Mouse (Mus musculus) cortical plate, adult 2 months (tissue): ENCODE measurements around the gene Nim1k.

Experiments used
- CTCF ChIP-seq: fragments of 200-500 bp; IDR thresholded peaks from 2 replicates; pipeline ENCODE4 v1.5.1; 2011; ENCODE audit warnings: mild to moderate bottlenecking, control low read depth, low read length; ENCODE audit not compliant: insufficient read depth; ENCODE audit errors: extremely low read depth
- POLR2A ChIP-seq: fragments of 200-500 bp; IDR thresholded peaks from 2 replicates; pipeline ENCODE4 v1.6.1; 2011; ENCODE audit warnings: mild to moderate bottlenecking, low read length, control low read depth; ENCODE audit not compliant: insufficient read depth; ENCODE audit errors: extremely low read depth

DNA sequence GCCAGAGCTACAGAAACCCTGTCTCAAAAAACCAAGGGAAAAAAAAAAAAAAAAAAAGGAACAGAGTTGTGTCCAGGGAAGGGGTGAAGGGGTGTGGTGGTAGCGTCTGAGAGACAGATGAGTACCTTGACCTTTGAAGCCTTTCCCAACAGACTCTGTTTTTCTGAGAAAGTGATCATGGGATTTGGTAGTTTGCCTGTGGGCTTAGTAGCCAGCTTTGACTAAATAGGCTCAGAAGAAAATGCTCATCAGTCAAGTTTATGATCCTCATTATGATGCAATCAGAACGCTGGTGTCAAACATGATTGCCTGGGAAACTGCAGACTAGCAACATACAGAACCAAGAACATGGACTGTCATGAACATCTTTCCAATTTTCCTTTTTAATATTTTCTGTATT, 76.0 kb downstream of the Nim1k start:
- TF ChIP-seq POLR2A (no peak), CTCF (no peak)
